Mouse (Mus musculus) c-Kit-positive CD71-negative TER-119-negative erythroid progenitor cells, embryonic 14.5 days (primary cell): ENCODE data around the gene Kars.

Source experiments
- DNase-seq: peaks from one replicate; pipeline ENCODE4 v3.0.0-alpha.2; 2013; ENCODE audit warnings: low read depth

Kars gene

GRCm38 (mm10) chr8:111943544-111943943, 67.6 kb downstream of the Kars start:
- DNase-seq: no peak
